Mouse (Mus musculus): ENCODE measurements at regions not wholly inside any gene's neighbourhood (a gene's known extent, or its start where the extent isn't known, plus 50 kb on each side); places are given as distances from the start of the nearest gene placed in this dataset.

DNA sequence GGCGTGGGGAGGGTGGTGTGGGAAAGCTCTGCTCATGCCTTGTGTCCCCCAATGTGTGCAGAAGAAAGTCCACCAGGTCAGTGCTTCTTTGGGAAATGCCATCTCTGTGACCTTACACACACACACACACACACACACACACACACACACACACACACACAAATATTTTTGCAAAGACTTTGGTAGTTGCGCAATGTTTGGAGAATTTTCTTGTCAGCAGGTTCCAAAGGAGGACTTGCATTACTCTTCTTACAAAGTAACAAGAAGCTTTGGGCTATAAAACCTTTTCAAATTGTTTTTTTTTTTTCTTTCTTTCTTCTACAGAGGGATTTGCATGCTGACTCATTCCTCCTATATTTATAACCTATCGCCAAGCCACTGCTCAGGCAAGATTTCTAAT is 59.1 kb upstream of the Npvf start:
- DNase-seq (ENCODE audit: low read depth, low spot score), result no peak

DNA sequence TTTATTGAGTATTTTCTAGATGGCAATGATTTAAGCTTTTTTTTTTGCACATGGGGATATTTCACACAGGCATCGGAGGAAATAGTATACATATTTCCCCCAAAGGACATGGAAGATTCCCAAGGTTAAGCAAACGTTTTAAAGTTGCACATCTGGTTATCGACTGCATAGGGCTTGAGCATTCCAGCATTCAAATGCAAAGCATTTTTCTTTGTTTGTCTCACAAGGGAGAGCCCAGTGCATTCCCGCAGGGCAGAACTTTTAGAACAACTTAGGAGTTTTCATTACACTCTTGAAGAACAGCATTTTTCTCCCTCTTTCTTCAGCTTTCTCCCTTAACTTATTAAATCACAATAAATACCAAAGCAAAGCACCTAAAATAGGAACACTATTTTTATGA is 64.4 kb upstream of the Npvf start:
- no peak for DNase-seq (ENCODE audit: low read depth, low spot score)

DNA sequence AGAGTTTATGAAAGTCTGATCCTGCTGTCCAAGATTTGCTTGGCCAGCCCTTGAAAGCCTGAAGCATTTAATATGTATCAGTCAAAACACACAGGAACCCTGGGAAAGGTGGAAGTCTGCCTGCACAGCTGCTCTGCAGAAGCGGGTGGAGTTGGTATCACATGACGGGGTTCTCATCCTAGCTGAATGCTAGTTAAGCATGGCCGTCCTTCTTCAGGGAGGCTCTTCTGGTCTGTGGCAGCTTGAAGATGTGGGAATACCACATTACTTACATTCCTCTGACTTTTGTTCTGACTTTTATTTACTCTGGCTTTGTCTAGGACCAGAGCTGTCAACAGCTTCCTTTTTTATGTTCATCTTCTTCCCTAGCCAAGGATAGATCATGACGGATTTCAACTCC is 66.1 kb upstream of the Npvf start:
- DNase-seq (ENCODE audit: low read depth, low spot score), result no peak

- no peak for DNase-seq (ENCODE audit: low read depth, low spot score)
These were observed 71.4 kb upstream of the Npvf start for GRCm38 (mm10) chr6:50725640-50726039.

GRCm38 (mm10) chr6:50726166-50726591 is 71.9 kb upstream of the Npvf start:
- DNase-seq (ENCODE audit: low read depth, low spot score), result no peak

DNA sequence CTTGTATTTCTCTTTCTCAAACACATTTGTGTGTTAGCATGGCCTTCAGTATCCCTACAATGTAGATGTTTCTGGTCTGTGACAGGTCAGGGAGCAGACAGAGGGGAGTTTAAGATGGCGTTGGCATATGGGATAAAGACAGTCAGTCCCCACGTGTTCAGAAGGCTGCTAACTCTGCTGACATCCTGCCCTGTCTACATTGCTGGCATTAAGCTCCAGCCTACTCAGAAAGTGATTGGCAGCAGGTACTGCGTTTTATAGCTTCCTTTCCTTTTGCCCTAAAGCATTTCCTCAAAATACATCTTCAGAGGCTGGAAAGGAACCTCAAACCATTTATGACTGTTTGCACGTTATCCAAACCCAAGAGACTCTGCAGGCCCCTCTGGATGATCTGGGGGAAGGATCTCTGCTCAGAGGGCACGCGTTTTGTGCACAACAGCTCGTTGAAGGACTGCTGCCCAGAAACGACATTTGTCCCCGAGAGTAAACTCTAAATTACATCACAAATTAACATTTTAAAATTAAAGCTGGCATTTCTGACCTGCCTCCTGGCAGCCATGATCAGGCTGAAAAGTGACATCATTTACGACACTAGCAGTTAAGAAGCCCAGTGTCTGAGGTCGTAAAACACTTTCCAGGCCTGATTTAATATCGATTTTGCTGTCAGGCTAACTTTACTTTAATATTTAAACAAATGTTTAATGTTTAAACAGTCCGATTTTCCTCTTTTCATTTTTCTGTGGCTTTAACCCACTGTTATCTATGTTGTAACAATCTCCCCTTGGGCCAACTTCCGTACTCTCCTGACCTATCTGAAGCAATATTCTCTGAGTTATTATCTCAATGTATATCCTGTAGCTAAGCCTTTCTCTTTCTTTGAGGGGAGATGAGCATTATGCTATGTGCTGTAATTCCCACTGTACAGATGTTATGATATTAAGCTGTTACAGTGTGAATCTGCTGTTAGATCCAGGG is 76.8 kb upstream of the Npvf start:
- DNase-seq (ENCODE audit: low read depth, low spot score), result no peak

- DNase-seq (ENCODE audit: low read depth, low spot score), result no peak
These were observed 80.5 kb upstream of the Npvf start for GRCm38 (mm10) chr6:50734701-50735100.

DNA sequence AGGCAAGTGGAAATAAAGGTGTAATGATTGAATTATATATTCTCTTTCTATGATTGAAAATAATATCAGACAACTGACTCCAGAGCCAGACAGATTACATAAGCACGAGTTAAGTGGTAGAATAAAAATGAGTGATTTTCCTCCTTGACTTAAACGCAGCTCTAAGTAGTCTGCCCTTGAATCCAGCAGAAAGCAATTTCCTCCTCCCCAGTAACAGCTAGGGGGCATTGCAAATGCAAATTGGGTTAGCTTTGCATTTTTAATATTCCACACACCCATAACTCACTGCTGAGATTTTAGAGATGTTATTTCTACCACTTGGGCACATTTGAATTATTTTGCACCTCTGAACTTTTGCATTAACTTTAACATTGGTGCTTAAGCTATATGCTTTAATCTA is 81.6 kb upstream of the Npvf start:
- no peak for DNase-seq (ENCODE audit: low read depth, low spot score)

DNA sequence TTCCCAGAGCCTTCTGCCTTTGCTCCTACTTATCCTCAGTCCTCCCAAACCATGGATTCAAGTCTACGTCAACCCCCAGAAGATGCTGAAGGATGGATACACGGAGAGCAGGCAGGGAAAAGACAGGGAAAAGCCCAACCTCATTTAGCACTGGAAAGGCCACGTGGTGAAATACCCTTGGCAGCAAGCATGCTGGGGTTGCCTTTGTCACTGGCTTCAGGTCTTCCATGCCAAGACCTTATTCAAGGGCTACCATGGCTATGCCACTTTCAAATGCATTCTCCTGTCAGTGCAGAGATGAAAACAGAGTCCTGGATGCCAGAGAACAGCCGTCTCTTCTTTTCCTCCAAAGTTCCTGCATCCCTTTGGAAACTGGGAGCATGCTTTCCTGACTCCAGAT is 87.8 kb upstream of the Npvf start:
- DNase-seq (ENCODE audit: low read depth, low spot score), result no peak

DNA sequence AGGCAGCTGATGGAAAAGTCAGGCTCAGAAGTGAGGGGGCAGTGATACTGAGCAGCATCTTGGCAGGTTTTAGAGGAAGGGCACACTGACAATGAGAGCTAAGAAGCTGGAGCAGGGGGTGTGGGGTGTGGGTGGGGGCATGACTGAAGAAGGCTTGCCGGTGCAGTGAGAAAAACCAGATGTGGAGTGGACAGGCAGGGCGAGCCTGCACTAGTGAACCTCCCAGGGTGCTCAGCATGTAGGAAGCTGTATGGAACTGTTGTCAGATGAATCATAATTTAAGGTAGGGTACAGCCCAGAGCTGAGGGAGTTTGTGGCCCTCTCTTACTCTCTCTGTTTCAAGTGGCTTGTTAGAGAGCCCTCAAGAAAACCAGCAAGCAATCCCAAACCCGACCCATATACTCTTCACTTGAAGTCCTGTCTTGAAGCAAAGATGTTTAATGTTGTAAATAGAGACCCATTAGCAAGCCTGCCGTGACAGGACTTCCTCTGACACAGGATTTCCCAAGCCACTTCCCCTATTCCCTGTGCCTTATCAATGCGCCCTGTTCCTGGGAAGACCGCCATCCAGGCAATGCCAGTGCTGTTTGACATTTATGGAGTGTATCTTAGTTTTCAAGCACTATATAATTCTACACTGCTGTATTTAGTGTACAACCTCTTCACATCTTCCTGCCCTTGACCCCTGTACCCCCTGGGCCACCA is 90.4 kb upstream of the Npvf start:
- no peak for DNase-seq (ENCODE audit: low read depth, low spot score)

DNA sequence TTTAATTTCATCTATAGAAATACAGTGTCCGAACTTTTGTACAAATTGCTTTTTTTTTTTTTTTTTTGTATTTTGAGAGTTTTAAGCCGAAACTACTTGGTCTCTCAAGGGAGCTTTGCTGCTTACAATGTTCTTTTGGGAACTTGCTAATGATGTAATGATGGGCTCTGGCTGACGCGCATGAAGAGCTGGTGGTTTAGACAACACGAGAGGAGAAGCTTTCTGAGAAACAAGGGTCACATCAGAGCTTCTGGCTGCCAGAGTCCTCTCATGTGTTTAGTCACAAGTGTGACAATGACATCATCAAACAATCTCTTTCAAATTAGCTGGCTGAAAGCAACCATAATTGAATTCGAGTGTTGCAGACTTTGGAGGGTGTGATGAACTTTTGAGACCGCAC is 98.9 kb upstream of the Npvf start:
- no peak for DNase-seq (ENCODE audit: low read depth, low spot score)

DNA sequence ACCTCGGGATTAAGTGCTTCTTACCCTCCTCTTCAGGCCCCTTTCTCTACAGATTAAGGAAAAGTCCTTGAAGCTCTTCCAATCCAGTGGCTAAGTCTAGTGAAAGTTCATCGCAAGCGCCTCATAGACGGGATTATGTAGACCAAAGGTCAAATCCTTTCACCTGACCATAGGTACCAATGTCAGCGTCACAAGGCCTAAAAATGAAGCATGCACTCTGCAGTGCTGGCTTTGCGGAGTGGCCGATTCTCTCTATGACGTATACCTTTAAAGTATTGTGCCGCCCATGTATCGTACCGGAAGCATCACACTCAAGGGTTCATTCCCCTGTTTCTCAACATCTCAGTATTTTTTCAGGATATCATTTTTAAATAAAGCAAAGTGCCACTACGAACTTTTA is 100.5 kb upstream of the Npvf start:
- no peak for DNase-seq (ENCODE audit: low read depth, low spot score)

DNA sequence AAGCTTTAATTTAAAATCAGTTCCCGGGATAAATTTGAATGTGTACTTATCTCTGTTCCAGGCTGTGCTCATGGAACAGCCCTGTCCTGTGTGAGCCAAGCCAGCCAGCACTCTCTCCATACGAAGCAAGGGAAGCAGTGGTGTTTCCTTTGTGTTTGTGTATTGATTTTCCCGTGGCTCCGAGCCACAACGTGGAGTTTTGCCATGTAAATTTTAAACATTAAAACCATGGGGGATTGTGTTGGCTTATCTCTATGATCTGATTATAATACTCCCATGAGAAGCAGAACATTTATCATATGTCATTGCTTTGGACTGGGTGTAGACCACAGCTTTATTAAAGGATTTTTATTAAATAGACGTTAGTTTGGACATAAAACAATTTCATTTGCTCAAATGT is 106.1 kb upstream of the Npvf start:
- DNase-seq (ENCODE audit: low read depth, low spot score), result no peak

GRCm38 (mm10) chr6:50763121-50763520 is 108.9 kb upstream of the Npvf start:
- DNase-seq (ENCODE audit: low read depth, low spot score), result no peak

- DNase-seq (ENCODE audit: low read depth, low spot score), result no peak
These were observed 112.2 kb upstream of the Npvf start for GRCm38 (mm10) chr6:50766442-50766915.

- DNase-seq (ENCODE audit: low read depth, low spot score), result no peak
These were observed 112.9 kb upstream of the Npvf start for GRCm38 (mm10) chr6:50767126-50767525.

- DNase-seq (ENCODE audit: low read depth, low spot score), result no peak
These were observed 113.6 kb upstream of the Npvf start for GRCm38 (mm10) chr6:50767827-50768226.

DNA sequence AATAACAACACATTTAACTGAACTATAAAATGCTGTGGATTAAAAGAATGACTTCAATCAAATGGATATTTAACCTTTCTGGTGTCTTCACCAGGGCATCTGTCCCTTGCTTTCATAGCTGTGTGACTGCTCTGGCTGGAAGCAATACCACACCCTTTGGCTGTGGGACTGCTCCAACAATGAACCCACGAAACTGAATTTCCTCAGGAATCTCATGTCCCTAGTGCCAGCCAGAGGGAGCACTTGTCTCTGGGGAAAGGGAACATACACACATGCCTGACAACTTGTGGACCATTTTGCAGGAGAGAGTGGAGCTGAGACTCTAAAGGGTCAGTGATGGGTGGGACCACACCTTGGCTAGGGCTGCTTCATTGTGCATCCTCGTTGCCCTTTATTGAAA is 114.9 kb upstream of the Npvf start:
- no peak for DNase-seq (ENCODE audit: low read depth, low spot score)

GRCm38 (mm10) chr6:50770481-50770880 is 116.2 kb upstream of the Npvf start:
- no peak for DNase-seq (ENCODE audit: low read depth, low spot score)

DNA sequence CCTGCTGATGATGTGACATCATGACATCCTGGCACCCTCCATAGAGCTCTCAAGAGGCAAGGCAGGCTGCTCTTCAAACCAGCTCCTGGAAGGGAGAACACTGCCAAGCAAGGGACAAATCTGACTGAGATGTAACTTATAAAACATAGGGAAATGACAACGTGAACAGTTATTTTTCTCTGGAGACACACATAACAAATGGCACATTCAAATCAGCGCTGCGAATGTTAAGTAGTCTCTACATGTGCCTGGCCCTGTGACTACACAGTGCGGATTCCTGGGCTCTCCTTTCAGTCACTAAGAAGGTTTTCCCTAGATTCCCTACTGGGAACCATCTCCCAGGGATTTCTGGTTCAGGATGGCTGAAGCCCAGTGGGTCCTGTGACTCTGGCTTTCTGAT is 121.4 kb upstream of the Npvf start:
- DNase-seq (ENCODE audit: low read depth, low spot score), result no peak

DNA sequence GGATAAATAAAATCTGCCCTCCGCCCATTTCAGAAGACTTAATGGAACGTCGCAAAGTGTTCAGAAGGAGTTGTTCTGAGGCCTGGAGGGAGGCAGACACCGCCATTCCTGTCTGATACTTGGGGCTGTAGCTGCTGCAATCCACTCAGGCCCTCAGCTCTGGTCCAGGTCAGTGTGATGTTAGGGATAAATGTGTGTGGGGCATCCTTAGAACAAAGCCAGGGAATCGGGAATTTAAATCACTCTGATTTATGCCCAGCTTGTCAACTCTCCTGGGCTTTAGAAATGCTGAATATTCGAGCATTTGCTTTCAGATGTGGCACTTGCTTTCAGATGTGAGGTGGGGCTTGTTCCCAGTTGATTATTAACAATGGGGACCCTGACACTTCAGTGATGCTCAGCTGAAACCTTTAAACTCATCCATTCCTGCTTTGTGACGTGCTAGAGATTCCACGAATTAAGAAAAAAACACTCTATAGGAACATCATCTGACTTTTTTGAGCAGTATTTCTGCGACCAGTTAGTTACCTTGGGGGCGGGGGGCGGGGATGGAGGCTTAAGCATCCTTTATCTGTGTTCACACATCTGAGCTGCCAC is 122.1 kb upstream of the Npvf start:
- no peak for DNase-seq (ENCODE audit: low read depth, low spot score)

DNA sequence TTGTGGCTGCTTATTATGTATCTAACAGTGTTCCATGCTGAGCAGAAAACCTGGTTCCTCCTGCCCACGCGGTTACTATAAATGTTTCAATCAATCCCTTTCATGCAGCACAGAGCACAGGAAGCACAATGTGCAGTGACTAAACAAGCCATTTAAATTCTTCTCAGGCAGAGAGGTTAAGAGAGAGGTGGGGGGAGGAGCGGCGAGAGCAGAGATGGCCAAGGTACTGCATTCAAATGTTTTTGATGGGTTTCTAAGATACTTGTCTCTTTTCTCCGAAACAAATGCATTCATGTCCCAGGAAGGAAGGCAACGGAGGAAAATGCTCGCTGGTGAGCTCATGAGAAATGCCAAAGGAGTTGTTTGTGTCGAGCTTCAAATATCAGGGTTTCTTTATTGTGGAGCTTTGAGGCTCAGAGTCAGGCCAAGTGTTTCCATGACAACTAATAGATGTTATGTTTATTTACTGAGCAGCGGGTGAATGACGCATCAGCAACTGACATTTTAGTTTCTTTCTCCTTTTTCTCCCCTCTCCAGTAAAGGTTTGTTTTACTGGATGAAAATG is 122.8 kb upstream of the Npvf start:
- DNase-seq (ENCODE audit: low read depth, low spot score), result peak; percentile 68
